Mouse (Mus musculus) megakaryocyte, embryonic 14.5 days (primary cell): Measurements from ENCODE around the gene Myom3.

ENCODE experiments used
- FLI1 ChIP-seq: IDR thresholded peaks from 2 replicates; pipeline ENCODE4 v1.6.1; 2012; ENCODE audit warnings: low read length, inconsistent platforms, mixed read lengths
- GATA1 ChIP-seq: IDR thresholded peaks from 3 replicates; pipeline ENCODE4 v1.6.1; 2012; ENCODE audit warnings: mixed read lengths, low read length, inconsistent platforms, borderline replicate concordance

DNA sequence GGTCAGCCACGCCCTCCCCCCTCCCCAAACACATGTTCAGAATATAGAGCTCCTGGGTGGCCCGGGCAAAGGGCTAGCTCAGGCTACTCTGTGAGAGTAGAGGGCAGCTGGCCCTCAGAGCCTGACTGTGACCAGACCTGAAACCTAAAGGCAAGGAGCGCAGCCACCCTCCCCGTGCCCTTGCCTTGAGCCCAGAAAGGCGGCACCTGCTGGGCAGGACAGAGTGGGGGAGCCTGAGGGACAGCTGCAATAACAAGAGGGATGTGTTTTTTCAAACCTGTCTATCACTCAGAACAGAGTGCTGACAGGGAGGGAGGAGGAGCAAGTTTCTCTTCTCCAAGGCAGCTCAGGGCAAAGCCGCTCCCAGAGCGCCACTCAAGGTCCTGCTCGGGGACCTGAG lies 15.0 kb downstream of the Myom3 start:
- no peak for TF ChIP-seq GATA1
- no peak for TF ChIP-seq FLI1
